Mouse (Mus musculus): ENCODE results near the gene Mars2.
A peak's percentile ranks its signal among the peaks of the same experiment; 100 is the strongest.

Mars2 gene

DNA sequence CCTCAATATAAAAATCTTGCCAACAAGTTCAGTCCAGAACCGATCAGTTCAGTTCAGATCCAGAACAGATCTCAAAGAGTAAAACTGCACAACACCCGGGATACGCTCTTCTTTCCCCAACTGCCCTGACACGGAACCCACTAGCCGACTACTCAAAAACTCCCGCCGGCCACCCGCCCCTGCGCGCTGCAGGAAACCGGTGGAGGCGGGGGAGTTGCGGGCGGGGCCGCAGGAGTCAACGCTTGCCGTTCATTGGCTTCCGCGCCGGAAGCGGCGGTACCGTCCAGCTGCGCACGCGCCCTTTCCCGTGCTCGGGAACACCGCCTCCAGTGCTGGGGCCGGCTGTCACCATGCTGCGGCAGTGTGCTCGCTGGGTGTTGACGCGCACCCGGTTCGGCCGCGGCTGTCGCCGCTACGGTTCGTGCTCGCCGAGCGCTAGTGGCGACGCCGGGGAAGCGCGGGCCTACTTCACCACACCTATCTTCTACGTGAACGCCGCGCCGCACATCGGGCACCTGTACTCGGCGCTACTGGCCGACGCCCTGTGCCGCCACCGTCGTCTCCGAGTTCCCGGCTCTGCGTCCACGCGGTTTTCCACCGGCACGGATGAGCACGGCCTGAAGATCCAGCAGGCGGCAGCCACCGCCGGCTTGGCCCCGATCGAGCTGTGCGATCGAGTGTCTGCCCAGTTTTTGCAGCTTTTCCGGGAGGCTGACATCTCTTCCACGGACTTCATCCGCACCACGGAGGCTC, at the start of gene Mars2:
Gene Mars2 (plus strand): TSS at position 288 of the 753 bp plus-strand sequence.
- DNase-seq (ENCODE audit: low spot score in 2 of 2), result peak; percentile 90 to 93

DNA sequence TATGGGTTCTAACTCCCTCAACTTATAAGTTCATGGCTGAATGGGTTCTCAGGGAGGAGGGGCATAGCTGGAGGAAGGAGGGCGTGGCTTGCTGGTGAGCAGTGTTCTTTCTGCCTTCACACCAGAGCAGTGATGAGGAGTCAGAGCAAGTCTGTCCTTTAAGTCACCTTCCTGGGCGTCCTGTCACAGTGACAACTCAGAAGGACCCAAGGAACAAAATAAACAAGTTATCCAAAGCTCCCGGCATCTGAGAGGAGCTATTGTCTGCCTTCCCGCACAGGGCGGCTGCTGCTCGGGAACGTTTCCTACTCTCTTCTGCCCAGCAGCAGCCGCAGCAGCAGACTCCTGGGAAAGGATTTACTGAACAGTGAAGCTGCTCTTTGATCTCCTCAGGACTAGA, 45.0 kb upstream of the Mars2 start:
- DNase-seq (ENCODE audit: low spot score in 2 of 2), result no peak

DNA sequence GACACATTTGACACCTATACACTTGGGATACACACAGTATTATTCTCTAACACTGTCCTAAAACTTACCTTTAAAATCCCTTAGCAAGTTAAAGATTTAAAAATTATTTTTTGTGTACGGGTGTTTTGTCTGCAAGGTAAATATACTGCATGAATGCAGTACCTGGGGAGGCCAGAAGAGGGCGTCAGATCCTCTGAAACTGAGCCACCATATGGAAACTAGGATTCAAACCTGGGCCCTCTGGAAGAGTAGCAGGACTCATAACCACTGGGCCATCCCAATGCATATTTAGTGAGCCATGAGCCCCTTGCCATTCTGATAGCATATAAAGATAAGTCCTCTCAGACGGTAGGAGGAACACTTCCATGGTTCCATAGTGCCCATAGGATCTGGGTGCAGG, 44.2 kb upstream of the Mars2 start:
- peak in 1 of 2 experiments; percentile 41 for DNase-seq (ENCODE audit: low spot score in 2 of 2)

DNA sequence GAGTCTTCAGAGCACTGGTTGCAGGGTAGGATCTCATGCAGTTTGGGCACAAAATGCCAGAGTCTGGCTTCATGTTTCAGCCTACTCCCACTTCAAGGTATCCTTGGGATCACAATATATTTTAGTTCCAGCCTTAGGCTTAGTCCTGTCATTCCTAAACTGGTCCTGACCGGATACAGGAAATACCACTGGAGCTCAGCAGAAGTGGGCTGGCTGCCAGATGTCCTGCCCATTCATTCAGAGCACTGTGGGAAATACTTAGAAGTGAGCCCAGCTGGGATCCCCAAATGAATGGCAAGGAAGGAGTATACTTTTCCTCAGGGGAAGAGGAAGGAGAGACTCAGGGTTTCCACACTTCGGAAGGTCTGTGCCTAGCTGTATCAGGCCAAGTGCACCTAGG, 43.7 kb upstream of the Mars2 start:
- DNase-seq (ENCODE audit: low spot score in 2 of 2), result no peak

DNA sequence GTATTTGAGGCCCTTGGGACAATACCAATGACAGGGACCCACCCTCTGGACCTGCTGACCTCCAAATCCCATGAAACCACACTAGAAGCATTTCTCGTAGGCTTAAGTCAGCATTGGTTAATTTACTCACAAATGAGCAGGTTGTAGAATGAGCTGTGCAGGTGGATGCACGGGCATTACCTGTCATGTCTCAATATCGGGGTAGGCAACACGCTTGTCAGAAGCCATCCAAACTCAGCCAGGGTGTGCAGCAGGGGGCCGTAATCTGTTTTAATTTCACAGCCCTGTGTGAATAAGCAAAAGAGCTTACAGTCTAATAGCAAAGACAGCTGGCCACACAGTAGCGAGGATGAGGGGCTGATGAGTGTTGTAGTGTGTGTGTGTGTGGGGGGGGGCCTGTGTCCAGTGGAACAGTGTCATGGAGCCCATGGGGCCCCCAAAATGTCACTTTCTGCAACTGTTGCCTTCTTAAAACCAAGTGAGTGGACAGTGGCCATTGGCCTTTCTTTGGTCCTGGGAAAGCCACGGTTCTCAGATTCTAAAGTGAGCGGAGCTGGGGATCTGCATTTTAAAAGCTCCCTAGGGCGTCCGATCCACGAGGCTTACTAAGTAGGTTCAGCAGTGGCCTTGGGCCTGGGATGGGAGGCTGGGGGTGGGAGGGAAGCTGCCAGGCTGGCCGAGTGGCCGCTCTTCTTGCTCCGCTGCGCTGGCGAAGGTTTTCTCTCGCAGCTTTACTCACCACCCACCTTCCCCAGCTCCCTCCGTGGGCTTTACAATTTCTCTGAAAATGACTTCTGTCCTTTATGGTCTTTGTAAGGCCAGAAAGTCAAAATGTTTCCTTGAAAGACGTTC, 42.7 kb upstream of the Mars2 start:
- no peak for DNase-seq (ENCODE audit: low spot score in 2 of 2)

DNA sequence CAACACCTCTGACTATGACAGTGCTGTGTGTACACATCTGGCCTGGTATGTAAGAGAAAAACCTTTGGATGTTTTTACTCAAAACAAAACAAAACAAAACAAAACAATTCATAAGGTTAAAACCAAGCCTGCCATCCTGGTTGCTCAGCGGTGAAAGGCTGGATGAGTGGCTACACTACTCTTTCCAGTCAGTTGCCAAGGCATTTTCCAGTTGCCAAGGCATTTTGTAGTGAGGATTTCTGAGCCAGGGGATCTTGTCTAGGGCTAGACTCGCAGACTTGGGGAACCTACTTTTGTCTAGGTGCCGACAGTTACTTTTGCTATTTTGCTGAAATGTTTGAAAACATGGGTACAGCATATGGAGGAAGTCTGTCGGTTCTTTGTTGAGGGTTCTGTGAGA, 42.0 kb upstream of the Mars2 start:
- DNase-seq (ENCODE audit: low spot score in 2 of 2), result no peak

DNA sequence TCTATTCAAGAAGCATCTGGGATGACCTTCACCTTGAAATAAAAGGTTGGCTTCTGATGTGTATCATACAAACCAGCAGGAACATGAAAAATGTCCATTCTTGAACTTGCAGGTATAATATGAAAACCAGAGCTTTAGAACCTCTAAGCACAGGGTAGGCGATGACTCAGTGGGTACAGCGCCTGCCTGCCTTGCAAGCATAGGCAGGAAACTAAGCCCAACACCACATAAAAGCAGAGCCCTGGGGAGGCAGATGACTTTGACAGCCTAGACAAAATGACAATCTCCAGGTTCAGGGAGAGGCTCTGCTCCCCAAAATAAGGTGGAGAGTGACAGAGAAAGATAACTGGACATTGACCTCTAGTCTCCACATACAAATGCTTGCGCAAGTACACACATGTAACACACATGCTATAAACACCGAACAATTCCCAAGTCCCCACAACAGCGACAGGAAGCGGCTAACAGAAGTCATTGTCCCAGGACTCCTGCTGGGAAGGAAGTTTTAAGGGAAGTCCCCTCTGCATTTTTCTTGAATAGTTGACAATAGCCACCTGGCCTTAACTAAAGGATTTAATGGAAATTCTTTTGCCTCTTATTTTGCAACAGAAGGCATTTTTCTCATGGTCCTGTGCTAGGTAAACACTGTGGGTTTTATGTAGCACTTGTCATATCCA, 40.5 kb upstream of the Mars2 start:
- no peak for DNase-seq (ENCODE audit: low spot score in 2 of 2)

DNA sequence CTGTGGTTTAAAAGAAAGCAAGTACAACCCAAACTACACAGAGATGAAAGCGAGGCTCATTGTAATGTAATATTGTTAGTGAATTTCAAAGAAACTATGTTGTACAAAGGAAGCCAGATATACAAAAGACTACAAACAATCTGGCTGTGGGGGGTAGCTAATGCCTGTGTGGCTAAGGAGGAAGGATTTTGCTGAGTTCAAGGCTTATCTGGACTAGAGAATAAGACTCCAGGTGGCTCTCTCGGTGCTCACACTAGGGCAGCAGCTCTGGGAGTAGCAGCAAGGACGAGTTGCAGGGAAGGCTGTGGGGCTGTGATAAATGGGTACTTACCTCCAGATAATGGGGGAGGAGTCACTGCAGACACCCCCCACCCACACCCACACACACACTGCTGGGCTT, 38.3 kb upstream of the Mars2 start:
- no peak for DNase-seq (ENCODE audit: low spot score in 2 of 2)

DNA sequence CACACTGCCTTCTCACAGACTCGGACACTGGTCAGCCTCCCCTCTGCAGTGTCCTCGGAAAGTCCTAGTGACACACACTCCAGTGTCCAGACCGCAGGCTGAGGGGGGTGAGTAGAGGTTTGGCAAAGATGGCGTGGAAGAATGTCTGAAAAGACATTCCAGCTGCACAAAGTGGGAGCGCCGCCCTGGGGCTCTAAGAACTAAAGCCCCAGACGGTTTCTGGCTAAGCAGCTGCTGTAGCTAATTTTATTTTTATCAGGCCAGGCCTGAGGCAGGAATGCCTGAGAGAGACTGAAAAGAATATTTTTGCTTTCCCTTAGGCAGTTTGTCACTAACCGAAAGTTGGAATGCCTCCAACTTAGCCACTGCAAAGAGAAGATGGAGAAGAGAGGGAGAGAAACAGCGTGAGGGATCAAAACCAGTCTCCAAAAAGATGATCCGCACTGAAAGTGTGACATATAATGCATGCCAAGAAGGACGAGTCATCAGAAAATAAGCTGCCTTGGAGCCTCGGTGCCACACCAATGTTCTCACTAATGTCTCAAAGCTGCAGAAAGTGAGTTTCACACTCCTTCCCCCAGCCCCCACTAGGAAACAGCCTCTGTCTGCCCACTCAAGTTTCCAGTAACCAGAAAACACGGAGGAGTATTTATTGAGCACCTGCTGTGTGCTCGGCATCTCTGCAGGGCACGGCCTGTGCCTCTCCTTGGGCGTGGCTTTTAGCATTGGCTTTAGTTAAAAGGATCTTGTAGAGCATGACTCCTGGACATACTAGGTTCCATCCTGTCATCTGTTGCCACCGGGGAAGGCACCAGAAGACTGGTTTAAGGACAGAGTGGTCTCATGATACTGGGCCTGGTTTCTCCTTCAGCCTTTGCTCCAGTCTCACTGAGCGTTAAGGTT, 34.9 kb upstream of the Mars2 start:
- DNase-seq (ENCODE audit: low spot score in 2 of 2), result no peak

DNA sequence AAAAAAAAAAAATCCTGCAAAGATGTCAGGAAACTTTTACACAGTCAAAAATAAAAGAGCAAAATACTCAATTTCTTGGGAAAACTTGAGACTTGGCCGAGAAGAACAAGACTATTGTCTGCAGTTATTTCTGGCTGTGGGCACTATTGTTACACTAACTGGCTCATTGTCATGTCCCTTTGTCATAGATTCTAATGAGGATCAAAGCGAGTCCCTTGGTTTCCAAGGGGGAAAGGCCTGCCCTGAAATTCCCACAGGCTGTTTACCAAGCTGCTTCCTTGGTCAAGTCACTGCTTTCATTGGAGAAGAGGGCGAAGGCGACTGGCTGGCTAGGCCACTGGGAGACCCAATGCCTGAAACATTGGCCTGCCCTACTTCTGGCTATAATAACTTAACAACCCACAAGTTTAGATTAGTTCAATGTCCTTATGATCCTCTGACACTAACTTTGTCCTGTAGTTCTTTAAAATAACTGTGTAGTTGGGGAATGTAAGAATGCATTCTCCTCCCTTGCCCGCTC, 31.1 kb upstream of the Mars2 start:
- DNase-seq (ENCODE audit: low spot score in 2 of 2), result no peak

DNA sequence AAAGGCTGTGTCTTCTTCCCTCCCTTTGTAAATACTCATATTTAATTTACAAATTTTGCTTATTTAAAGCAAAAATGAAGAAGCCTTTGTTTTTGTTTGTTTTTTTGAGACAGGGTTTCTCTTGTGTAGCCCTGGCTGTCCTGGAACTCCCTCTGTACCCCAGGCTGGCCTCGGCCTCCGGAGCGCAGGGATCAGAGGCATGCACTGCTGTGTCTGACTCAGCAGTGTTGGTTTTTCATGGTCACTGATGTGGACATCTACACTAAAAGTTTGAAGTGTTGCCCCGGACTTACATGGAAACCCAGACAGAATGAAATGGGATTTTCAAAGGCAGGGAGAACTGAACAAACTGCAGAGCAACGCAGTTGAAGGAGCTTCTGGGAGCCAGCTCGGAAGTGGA, 29.4 kb upstream of the Mars2 start:
- no peak for DNase-seq (ENCODE audit: low spot score in 2 of 2)

DNA sequence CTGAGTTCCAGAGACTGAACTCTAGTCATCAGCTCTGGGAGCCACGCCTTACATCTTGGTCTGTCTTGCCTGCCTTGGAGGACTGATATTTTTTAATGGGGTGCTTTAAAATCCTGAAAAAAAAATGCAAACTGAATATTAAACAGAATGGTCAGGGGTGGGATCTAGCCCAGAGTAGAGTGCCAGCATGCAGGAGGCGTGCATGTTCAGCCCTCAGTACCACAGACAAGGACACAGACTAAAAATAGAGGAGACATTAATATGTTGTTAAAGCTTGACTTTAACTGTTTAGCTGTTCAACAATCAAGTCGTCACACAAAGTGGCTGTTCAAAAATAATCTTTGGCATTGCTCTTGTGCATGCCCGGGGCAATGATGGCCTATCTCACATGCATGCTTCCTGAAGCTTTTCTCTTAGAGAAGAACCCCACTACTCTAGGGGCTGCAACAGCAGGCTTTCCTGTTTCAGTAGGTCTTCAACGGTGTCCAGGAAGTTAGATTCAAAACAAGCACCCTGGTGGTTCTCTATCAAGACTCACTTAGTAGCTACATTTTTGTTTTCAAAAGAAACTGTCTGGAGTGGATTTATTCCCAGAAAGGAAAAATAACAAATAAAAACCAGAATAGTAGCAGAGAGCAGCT, 28.4 kb upstream of the Mars2 start:
- DNase-seq (ENCODE audit: low spot score in 2 of 2), result no peak

DNA sequence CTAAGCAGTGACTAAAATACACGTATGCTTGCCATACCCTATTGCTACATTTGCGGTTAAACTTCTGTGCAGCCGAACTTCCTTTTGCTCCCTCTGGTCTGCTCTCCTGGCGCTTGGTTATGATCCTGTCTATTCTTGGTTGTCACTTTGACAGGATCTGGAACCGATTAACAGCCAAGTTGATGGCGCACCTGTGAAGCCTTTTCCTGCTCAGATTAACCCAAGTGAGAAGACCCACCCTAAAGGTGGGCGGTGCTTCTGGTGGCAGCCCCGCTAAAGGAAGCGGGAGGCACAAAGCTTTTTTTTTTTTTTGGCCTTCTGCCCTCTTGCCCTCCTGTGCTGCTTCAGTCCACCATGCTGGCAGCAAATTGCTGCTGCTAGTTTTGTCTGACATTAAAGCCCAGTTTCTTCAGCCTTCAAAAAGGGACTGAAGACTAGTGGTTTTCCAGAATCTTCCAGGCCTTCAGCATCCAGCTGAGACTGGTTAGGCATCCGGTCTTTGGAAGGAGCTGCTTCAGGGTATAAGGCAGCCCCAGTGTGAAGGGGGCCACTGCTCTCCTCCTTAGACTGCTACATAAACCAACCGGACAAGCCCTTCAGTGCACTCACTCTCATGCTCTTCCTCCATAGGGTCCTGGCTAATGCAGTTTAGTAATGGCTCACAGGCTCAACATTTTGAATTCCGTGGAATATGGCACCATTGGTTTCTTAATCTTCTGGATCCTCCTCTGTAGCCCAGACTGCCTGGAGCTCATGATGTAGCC, 26.6 kb upstream of the Mars2 start:
- peak in 1 of 2 experiments; percentile 33 for DNase-seq (ENCODE audit: low spot score in 2 of 2)

DNA sequence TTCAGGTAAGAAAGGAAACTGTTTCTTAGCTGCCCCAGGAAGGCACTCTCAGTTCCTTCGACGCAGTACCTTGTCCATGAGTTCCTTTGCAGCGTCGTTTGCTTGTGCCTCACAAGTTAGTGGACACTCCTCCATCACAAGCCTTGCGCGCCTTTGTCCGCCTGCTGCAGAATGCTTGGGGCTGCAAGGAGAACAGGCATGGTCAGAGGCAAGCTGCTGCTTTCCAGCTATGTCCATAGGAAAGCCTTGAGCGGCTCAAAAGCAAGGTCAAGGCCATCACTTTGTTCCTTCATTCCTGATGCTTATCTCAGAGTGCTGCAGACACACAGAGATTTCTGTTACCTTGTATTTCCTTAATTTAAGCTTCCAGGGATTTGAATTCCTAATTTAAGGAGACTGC, 25.9 kb upstream of the Mars2 start:
- no peak for DNase-seq (ENCODE audit: low spot score in 2 of 2)

DNA sequence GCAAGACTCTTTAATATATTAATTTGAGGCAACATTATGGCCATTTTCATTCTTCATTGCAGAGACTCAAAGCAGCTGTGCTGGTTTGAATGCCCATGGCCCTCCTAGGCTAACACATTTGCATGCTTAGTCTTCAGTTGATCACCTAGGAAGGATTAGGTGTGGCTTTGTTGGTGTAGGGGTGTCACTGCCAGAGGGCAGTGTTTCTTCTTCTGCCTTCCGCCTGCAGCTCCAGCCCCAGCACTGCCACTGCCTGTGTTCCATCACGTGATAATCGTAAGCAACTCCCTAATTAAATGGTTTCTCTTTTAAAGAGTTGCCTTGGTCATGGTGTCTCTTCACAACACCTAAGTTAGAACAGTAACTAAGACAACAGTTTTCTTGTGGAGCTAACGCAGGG, 24.2 kb upstream of the Mars2 start:
- DNase-seq (ENCODE audit: low spot score in 2 of 2), result no peak

DNA sequence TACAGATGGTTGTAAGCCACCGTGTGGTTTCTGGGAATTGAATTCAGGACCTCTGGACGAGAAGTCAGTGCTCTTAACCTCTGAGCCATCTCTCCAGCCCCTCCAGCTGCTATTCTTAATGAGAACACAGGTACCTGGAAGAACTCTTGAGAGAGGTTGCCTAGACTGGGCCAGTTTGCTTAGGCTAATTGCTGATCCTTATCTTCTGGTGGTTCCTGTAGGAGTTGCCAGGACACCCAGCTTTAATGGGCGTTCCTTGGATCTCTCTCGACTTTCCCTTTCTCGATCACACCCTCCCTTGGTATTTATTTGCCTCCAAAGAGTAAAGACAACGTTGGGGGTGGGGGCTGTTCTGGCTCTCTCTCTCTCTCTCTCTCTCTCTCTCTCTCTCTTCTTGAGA, 23.5 kb upstream of the Mars2 start:
- DNase-seq (ENCODE audit: low spot score in 2 of 2), result no peak

DNA sequence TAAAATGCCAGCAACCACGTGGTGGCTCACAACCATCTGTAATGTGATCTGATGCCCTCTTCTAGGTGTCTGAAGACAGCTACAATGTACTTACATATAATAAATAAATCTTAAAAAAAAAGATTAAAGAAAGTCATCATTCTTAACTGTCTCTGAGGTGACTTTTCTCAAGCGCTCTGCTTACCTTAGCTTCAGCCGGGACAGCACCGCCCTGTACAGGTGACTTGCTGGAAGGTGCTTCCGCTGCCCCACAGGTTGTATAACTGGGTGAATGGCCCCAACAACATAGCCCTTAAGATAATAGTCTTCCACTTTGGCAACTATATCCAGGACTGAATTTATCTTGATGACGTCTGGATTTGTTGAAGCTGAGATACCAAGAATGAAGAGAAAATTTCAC, 23.0 kb upstream of the Mars2 start:
- no peak for DNase-seq (ENCODE audit: low spot score in 2 of 2)

DNA sequence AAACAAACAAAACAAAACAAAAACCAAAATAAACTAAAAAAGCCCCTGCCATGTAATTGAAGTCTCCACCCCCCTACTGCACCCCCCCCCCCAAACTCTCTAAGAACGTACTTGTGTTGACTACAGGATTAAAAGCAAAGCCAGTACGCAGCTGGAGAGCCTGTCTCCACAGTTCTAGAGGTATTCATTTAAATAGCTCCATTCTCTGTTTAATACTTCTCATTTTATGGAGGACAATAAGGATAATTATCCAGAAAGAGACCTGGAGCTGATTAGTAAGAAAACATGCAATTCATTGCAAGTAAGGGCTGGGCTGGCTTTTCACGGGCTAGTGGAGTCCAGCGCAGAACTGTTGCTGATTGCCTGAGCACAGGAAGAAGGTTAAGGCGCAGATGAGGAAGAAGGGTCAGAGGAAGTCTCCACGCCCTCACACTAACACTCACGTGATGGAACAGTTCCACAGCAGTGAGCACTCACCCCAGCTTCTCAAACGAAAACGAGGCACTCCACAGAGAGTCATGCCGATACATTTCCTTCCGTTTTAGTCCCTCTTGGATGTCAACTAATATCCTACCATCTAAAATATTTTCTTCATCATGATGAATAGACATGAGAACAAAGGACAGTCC, 21.7 kb upstream of the Mars2 start:
- DNase-seq (ENCODE audit: low spot score in 2 of 2), result peak; percentile 35 to 55

DNA sequence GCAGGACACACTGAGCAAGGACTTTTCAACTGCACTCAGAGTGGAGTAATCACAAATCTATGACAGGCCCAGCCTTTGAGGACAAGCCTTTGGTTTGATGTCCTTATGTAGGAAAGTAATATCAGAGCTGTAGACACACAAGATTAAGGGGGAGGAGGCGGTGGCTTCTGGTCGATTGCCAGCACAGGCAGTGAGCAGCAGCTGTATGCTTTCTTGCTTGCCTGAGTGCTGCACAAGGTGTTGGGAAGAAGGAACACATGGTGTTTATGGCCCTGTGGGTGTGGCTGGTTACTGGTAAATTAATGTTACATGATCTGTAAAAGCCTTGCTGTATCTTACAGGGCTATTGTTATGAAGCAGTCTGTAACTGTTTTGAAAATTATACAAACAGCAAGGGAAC, 19.8 kb upstream of the Mars2 start:
- DNase-seq (ENCODE audit: low spot score in 2 of 2), result no peak

DNA sequence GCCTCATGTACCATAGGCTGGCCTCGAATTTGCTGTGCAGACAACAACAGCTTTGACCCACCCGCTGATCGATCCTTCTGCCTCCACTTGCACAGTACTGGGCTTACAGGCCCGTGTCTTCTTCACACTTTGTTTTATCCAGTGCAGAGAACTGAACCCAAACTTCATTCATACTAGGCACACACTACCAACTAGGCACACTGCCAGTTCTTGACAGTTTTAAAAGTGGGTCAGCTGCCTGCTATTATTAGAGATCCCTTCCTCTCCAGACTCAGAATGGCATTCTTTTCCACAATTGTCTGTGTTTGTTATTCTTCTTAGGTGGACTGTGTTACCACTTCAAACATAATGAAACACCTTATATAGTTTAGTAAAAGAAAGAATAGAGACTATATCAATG, 15.6 kb upstream of the Mars2 start:
- DNase-seq (ENCODE audit: low spot score in 2 of 2), result no peak

Data from spleen, postnatal 14 days (tissue).